Mouse (Mus musculus) hindbrain, embryonic 12.5 days (tissue): Measurements from ENCODE around the gene Exph5. TPM values are rescaled to one million over a fixed set of nuclear protein-coding genes. Genes with fewer than 3 reads are reported as not detected.

ENCODE experiments used
- ATAC-seq: fragments of 200-750 bp; cut with Nextera tagmentation; 2 replicates; pipeline ENCODE4 v1.8.0; 2017; ENCODE audit warnings: moderate TSS enrichment; ENCODE audit not compliant: low FRiP score
- H3K27ac ChIP-seq: fragments of 300-500 bp; sonication (generic); 2 replicates; pipeline ENCODE4 v1.5.1; 2016; ENCODE audit warnings: mild to moderate bottlenecking
- H3K27me3 ChIP-seq: fragments of 300-500 bp; sonication (generic); 2 replicates; pipeline ENCODE4 v1.6.1; 2016; ENCODE audit warnings: mild to moderate bottlenecking
- H3K36me3 ChIP-seq: fragments of 300-500 bp; sonication (generic); 2 replicates; pipeline ENCODE4 v1.6.1; 2016; ENCODE audit warnings: mild to moderate bottlenecking
- H3K4me1 ChIP-seq: fragments of 300-500 bp; sonication (generic); 2 replicates; pipeline ENCODE4 v1.6.1; 2016
- H3K4me2 ChIP-seq: fragments of 300-500 bp; sonication (generic); replicated peaks from 2 replicates; pipeline ENCODE4 v1.6.1; 2016; ENCODE audit warnings: mild to moderate bottlenecking
- H3K4me3 ChIP-seq: fragments of 300-500 bp; sonication (generic); 2 replicates; pipeline ENCODE4 v1.5.1; 2016; ENCODE audit warnings: mild to moderate bottlenecking
- H3K9ac ChIP-seq: fragments of 300-500 bp; sonication (generic); 2 replicates; pipeline ENCODE4 v1.6.1; 2016; ENCODE audit warnings: mild to moderate bottlenecking, moderate library complexity
- H3K9me3 ChIP-seq: fragments of 300-500 bp; sonication (generic); replicated peaks from 2 replicates; pipeline ENCODE4 v1.6.1; 2016; ENCODE audit warnings: mild to moderate bottlenecking
- WGBS: fragments of 180-500 bp; shearing (Covaris S2); methylation state at CpG from one replicate; pipeline ENCODE4 v1.1.7; 2016; 5-methylcytosine and 5-hydroxymethylcytosine counted together
- polyA plus RNA-seq: library from polyadenylated mRNA; unstranded; fragments of >200 nt; fragmentation: Nextera tagmentation; extraction: Ambion mirVana; gene quantifications from 2 replicates; pipeline ENCODE4 v1.2.1, GENCODE M21; 2016

The Exph5 gene
- polyA plus RNA-seq, 1 experiment from 2014 or later = 0.49 TPM

GRCm38 (mm10) chr9:53344646-53345432 lies 43.4 kb downstream of the Exph5 start:
- no peaks in the 10 kb centered on the region for H3K4me1 ChIP-seq
- no peak for ATAC-seq
- H3K36me3 ChIP-seq = no peaks in the 10 kb centered on the region
- no peaks in the 10 kb centered on the region for H3K9me3 ChIP-seq
- H3K4me2 ChIP-seq = no peak overlapping the region
- H3K9ac ChIP-seq = no peak overlapping the region
- H3K4me3 ChIP-seq = no peak overlapping the region
- H3K27me3 ChIP-seq = peaks cover 3% of the 10 kb centered on the region; the same call in 1 of the 2 replicates
- H3K27ac ChIP-seq = no peak overlapping the region
- 87% methylated on average over 9 of the region's 9 CpGs for WGBS

GRCm38 (mm10) chr9:53345728-53346127 lies 44.3 kb downstream of the Exph5 start:
- Histone ChIP-seq H3K36me3 (no peaks in the 10 kb centered on the region), H3K4me3 (no peak overlapping the region), H3K4me2 (no peak overlapping the region), H3K9ac (no peak overlapping the region), H3K27ac (no peak overlapping the region), H3K27me3 (peaks cover 3% of the 10 kb centered on the region; the same call in 1 of the 2 replicates), H3K9me3 (0 out of 2 replicates have a peak, but pooled peaks cover 3% of the 10 kb centered on the region), H3K4me1 (no peaks in the 10 kb centered on the region)
- ATAC-seq = no peak
- 73% methylated on average over 3 of the region's 3 CpGs for WGBS

- H3K36me3 ChIP-seq = no peaks in the 10 kb centered on the region
- H3K9ac ChIP-seq = no peak overlapping the region
- no peaks in the 10 kb centered on the region for H3K4me1 ChIP-seq
- no peak overlapping the region for H3K4me2 ChIP-seq
- H3K9me3 ChIP-seq = 0 out of 2 replicates have a peak, but pooled peaks cover 3% of the 10 kb centered on the region
- H3K27ac ChIP-seq = no peak overlapping the region
- WGBS = 58% methylated on average over 6 of the region's 6 CpGs
- no peak overlapping the region for H3K4me3 ChIP-seq
- ATAC-seq = no peak
- H3K27me3 ChIP-seq = peaks cover 3% of the 10 kb centered on the region; the same call in 1 of the 2 replicates
Measured at GRCm38 (mm10) chr9:53346402-53346801, 44.9 kb downstream of the Exph5 start.

GRCm38 (mm10) chr9:53349211-53349610 lies 47.7 kb downstream of the Exph5 start:
- no peak overlapping the region for H3K4me2 ChIP-seq
- H3K27ac ChIP-seq = no peak overlapping the region
- ATAC-seq = no peak
- no peaks in the 10 kb centered on the region for H3K36me3 ChIP-seq
- 0 out of 2 replicates have a peak, but pooled peaks cover 3% of the 10 kb centered on the region for H3K9me3 ChIP-seq
- no peaks in the 10 kb centered on the region for H3K4me1 ChIP-seq
- 77% methylated on average over 1 of the region's 1 CpGs for WGBS
- H3K27me3 ChIP-seq = no peaks in the 10 kb centered on the region
- H3K9ac ChIP-seq = no peak overlapping the region
- H3K4me3 ChIP-seq = no peak overlapping the region

- H3K27me3 ChIP-seq = no peaks in the 10 kb centered on the region
- ATAC-seq = no peak
- H3K9me3 ChIP-seq = 0 out of 2 replicates have a peak, but pooled peaks cover 3% of the 10 kb centered on the region
- 90% methylated on average over 2 of the region's 2 CpGs for WGBS
- H3K36me3 ChIP-seq = no peaks in the 10 kb centered on the region
- H3K4me3 ChIP-seq = no peak overlapping the region
- H3K4me1 ChIP-seq = no peaks in the 10 kb centered on the region
- H3K4me2 ChIP-seq = no peak overlapping the region
- H3K9ac ChIP-seq = no peak overlapping the region
- H3K27ac ChIP-seq = no peak overlapping the region
Measured at GRCm38 (mm10) chr9:53350331-53350730, 48.9 kb downstream of the Exph5 start.

GRCm38 (mm10) chr9:53351899-53352298 lies 50.4 kb downstream of the Exph5 start:
- 91% methylated on average over 6 of the region's 6 CpGs for WGBS
- H3K9ac ChIP-seq = no peak overlapping the region
- H3K36me3 ChIP-seq = no peaks in the 10 kb centered on the region
- no peak overlapping the region for H3K4me3 ChIP-seq
- H3K4me1 ChIP-seq = no peaks in the 10 kb centered on the region
- H3K4me2 ChIP-seq = no peak overlapping the region
- no peak for ATAC-seq
- H3K27ac ChIP-seq = no peak overlapping the region
- 0 out of 2 replicates have a peak, but pooled peaks cover 3% of the 10 kb centered on the region for H3K9me3 ChIP-seq
- no peaks in the 10 kb centered on the region for H3K27me3 ChIP-seq

GRCm38 (mm10) chr9:53353161-53353560 lies 51.7 kb downstream of the Exph5 start:
- 90% methylated on average over 5 of the region's 5 CpGs for WGBS

GRCm38 (mm10) chr9:53356219-53357155 lies 55.0 kb downstream of the Exph5 start:
- Histone ChIP-seq H3K27ac (no peak overlapping the region), H3K4me2 (no peak overlapping the region), H3K9ac (no peak overlapping the region), H3K27me3 (no peaks in the 10 kb centered on the region), H3K36me3 (no peaks in the 10 kb centered on the region), H3K9me3 (no peaks in the 10 kb centered on the region), H3K4me3 (no peak overlapping the region), H3K4me1 (no peaks in the 10 kb centered on the region)
- no peak for ATAC-seq
- WGBS = 73% methylated on average over 14 of the region's 14 CpGs

More at GRCm38 (mm10) chr9:53353161-53353560, 51.7 kb downstream of the Exph5 start:
- no peak overlapping the region for H3K9ac ChIP-seq
- no peak overlapping the region for H3K4me2 ChIP-seq
- no peaks in the 10 kb centered on the region for H3K4me1 ChIP-seq
- no peak overlapping the region for H3K27ac ChIP-seq
- H3K4me3 ChIP-seq = no peak overlapping the region
- 0 out of 2 replicates have a peak, but pooled peaks cover 3% of the 10 kb centered on the region for H3K9me3 ChIP-seq
- ATAC-seq = no peak
- H3K27me3 ChIP-seq = no peaks in the 10 kb centered on the region
- H3K36me3 ChIP-seq = no peaks in the 10 kb centered on the region

GRCm38 (mm10) chr9:53371339-53371738 lies 69.9 kb downstream of the Exph5 start:
- Histone ChIP-seq H3K9ac (no peak overlapping the region), H3K9me3 (no peaks in the 10 kb centered on the region), H3K27me3 (no peaks in the 10 kb centered on the region), H3K27ac (no peak overlapping the region), H3K4me1 (no peaks in the 10 kb centered on the region), H3K36me3 (no peaks in the 10 kb centered on the region), H3K4me3 (no peak overlapping the region), H3K4me2 (no peak overlapping the region)
- WGBS = 75% methylated on average over 3 of the region's 3 CpGs
- ATAC-seq = no peak

- H3K4me3 ChIP-seq = no peak overlapping the region
- H3K4me1 ChIP-seq = no peaks in the 10 kb centered on the region
- WGBS = 76% methylated on average over 4 of the region's 4 CpGs
- no peaks in the 10 kb centered on the region for H3K36me3 ChIP-seq
- no peak overlapping the region for H3K4me2 ChIP-seq
- no peak overlapping the region for H3K27ac ChIP-seq
- no peaks in the 10 kb centered on the region for H3K9me3 ChIP-seq
- H3K27me3 ChIP-seq = no peaks in the 10 kb centered on the region
- no peak for ATAC-seq
- H3K9ac ChIP-seq = no peak overlapping the region
Measured at GRCm38 (mm10) chr9:53375907-53376306, 74.4 kb downstream of the Exph5 start.

GRCm38 (mm10) chr9:53376820-53377219 lies 75.3 kb downstream of the Exph5 start:
- no peak overlapping the region for H3K4me3 ChIP-seq
- no peak overlapping the region for H3K27ac ChIP-seq
- no peaks in the 10 kb centered on the region for H3K9me3 ChIP-seq
- no peak for ATAC-seq
- H3K27me3 ChIP-seq = no peaks in the 10 kb centered on the region
- H3K4me1 ChIP-seq = no peaks in the 10 kb centered on the region
- 83% methylated on average over 13 of the region's 13 CpGs for WGBS
- no peak overlapping the region for H3K4me2 ChIP-seq
- H3K9ac ChIP-seq = no peak overlapping the region
- H3K36me3 ChIP-seq = no peaks in the 10 kb centered on the region

- Histone ChIP-seq H3K9ac (no peak overlapping the region), H3K27ac (no peak overlapping the region), H3K4me3 (no peak overlapping the region), H3K4me2 (no peak overlapping the region), H3K36me3 (no peaks in the 10 kb centered on the region), H3K9me3 (no peaks in the 10 kb centered on the region), H3K27me3 (no peaks in the 10 kb centered on the region), H3K4me1 (no peaks in the 10 kb centered on the region)
- no peak for ATAC-seq
- WGBS = 68% methylated on average over 5 of the region's 5 CpGs
Measured at GRCm38 (mm10) chr9:53377597-53377996, 76.1 kb downstream of the Exph5 start.
